Mouse (Mus musculus) small intestine, adult 2 months (tissue): ENCODE measurements around the gene Gpr1. TPM values are rescaled to one million over a fixed set of nuclear protein-coding genes. Genes with fewer than 3 reads are reported as not detected.

Experiments
- H3K27ac ChIP-seq: fragments of 200-500 bp; 2 replicates; pipeline ENCODE4 v1.5.1; 2012; ENCODE audit warnings: low read depth, low read length, control low read depth, inconsistent platforms; ENCODE audit not compliant: insufficient read depth
- H3K27me3 ChIP-seq: fragments of 200-500 bp; 2 replicates; pipeline ENCODE4 v1.6.1; 2012; ENCODE audit warnings: mild to moderate bottlenecking, moderate library complexity, low read length, inconsistent platforms; ENCODE audit not compliant: control insufficient read depth, insufficient read depth
- H3K36me3 ChIP-seq: fragments of 200-500 bp; 2 replicates; pipeline ENCODE4 v1.6.1; 2012; ENCODE audit warnings: mild to moderate bottlenecking, low read length, control low read depth, inconsistent platforms; ENCODE audit not compliant: control insufficient read depth, insufficient read depth
- H3K4me1 ChIP-seq: fragments of 200-500 bp; 2 replicates; pipeline ENCODE4 v1.6.1; 2012; ENCODE audit warnings: low read length, inconsistent platforms, mixed read lengths; ENCODE audit not compliant: control insufficient read depth, insufficient read depth, insufficient read length
- H3K4me3 ChIP-seq: fragments of 200-500 bp; 2 replicates; pipeline ENCODE4 v1.5.1; 2012; ENCODE audit warnings: low read depth, mild to moderate bottlenecking, control low read depth, inconsistent platforms, low read length, moderate library complexity
- CTCF ChIP-seq: fragments of 200-500 bp; IDR thresholded peaks from 2 replicates; pipeline ENCODE4 v1.5.1; 2012; ENCODE audit warnings: low read depth, mild to moderate bottlenecking, control low read depth, inconsistent platforms, low read length, moderate library complexity, mixed read lengths; ENCODE audit not compliant: insufficient replicate concordance, insufficient read length; ENCODE audit errors: extremely low read depth
- POLR2A ChIP-seq: fragments of 200-500 bp; IDR thresholded peaks from 2 replicates; pipeline ENCODE4 v1.6.1; 2012; ENCODE audit warnings: low read depth, mild to moderate bottlenecking, control low read depth, inconsistent platforms, low read length, moderate library complexity
- WGBS: fragments of 180-500 bp; shearing (Covaris S2); methylation state at CpG from one replicate; pipeline ENCODE4 v1.1.7; 2018; 5-methylcytosine and 5-hydroxymethylcytosine counted together
- polyA plus RNA-seq: library from polyadenylated mRNA; depleted of rRNA; stranded (reverse); fragments of >200 nt; gene quantifications from 2 replicates; pipeline ENCODE4 v1.2.3, GENCODE M21; 2012

Gpr1 gene
- polyA plus RNA-seq, 1 experiment = not detected

- 51% methylated on average over 4 of the region's 4 CpGs for WGBS
- H3K4me1 ChIP-seq = no peaks in the 10 kb centered on the region
- H3K27me3 ChIP-seq = 0 out of 2 replicates have a peak, but pooled peaks cover 2% of the 10 kb centered on the region
- no peak overlapping the region for H3K4me3 ChIP-seq
- no peaks in the 10 kb centered on the region for H3K36me3 ChIP-seq
- H3K27ac ChIP-seq = no peak overlapping the region
- TF ChIP-seq CTCF (no peak), POLR2A (no peak)
Measured at GRCm38 (mm10) chr1:63225009-63225408, 10.7 kb upstream of the Gpr1 start.

- Histone ChIP-seq H3K27me3 (0 out of 2 replicates have a peak, but pooled peaks cover 2% of the 10 kb centered on the region), H3K4me3 (no peak overlapping the region), H3K4me1 (no peaks in the 10 kb centered on the region), H3K36me3 (no peaks in the 10 kb centered on the region), H3K27ac (no peak overlapping the region)
- TF ChIP-seq POLR2A (no peak), CTCF (no peak)
- WGBS = 92% methylated on average over 4 of the region's 4 CpGs
Measured at GRCm38 (mm10) chr1:63219277-63219676, 4.9 kb upstream of the Gpr1 start.

DNA sequence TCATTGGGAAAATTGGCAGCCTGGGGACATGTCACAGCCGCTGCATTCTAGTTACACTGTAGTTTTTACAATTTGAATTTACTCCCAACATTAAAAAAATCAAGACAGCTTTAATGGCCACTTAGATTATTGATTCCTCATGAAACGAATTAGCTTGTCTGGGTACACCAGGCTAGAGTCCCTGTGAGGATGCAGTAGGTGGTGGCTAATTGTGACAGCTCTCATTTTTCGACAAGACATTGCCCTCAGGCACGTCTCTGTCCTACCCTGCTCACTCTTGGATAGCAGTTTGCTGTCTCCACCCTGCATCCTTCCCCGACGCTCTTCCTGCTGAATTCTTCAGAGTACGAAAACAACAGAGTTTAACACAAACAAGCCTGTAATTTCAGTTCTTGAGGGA lies 288 bp upstream of the Gpr1 start:
- H3K4me1 ChIP-seq = no peaks in the 10 kb centered on the region
- TF ChIP-seq CTCF = no peak
- TF ChIP-seq POLR2A = no peak
- H3K27ac ChIP-seq = no peak overlapping the region
- H3K4me3 ChIP-seq = no peak overlapping the region
- WGBS = 54% methylated on average over 7 of the region's 7 CpGs
- no peaks in the 10 kb centered on the region for H3K36me3 ChIP-seq
- H3K27me3 ChIP-seq = no peaks in the 10 kb centered on the region; the same call in 1 of the 2 replicates

GRCm38 (mm10) chr1:63213478-63214270 lies 669 bp downstream of the Gpr1 start:
- 31% methylated on average over 22 of the region's 22 CpGs for WGBS
- H3K4me3 ChIP-seq = no peak overlapping the region
- no peaks in the 10 kb centered on the region for H3K4me1 ChIP-seq
- no peaks in the 10 kb centered on the region; the same call in 1 of the 2 replicates for H3K27me3 ChIP-seq
- TF ChIP-seq POLR2A (no peak), CTCF (no peak)
- no peaks in the 10 kb centered on the region for H3K36me3 ChIP-seq
- no peak overlapping the region for H3K27ac ChIP-seq

DNA sequence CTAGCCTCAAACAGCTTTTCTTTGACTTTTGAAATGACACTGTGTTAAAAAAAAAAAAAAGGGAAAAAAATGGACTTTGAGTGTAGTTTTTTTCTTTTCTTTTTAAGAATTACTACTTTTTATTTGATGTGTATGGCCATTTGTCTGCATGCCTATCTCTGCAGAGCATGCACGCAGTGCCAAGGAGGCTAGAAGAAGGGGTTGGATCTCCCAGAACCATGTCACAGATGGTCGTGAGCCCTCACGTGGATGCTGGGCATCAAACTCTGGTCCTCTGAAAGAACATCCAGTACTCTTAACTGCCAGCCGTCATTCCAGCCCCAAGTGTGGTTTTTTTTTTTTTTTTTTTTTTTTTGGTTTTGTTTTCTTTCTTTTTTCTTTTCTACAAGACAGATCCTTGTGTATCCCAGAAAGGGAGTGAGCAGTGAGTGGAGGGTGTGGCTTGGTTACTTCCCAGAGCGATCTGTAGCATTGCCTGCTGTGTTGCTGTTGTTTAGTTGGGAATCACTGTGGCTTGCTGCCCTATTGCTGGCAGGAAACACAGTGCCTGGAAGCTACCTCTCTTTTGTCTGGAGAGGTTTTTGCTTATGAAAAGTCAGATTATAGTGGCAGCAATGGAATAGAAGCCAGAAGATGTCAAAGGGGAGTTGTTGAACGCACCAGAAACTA lies 4.3 kb downstream of the Gpr1 start:
- 44% methylated on average over 6 of the region's 6 CpGs for WGBS
- Histone ChIP-seq H3K36me3 (no peaks in the 10 kb centered on the region), H3K4me3 (no peak overlapping the region)

DNA sequence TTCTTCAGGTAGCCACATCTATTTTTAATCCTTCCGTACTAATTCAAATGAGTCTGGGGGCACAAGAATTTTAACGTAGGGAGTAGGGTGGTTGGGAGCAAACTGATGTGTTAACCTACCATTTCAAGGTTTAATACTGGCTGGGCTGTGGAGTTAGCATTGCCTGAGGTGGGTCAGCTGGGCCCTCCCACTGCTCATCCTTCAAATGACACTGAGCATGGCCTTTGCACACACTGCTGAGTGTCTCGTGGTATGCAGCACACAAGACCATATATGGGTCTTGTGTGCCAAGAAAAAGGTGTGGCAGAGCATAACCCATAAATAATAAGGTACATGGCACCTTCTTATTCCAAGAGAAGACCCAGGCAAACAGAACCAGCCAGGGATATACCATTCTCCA lies 6.7 kb downstream of the Gpr1 start:
- WGBS = 66% methylated on average over 3 of the region's 3 CpGs
- Histone ChIP-seq H3K4me1 (no peaks in the 10 kb centered on the region), H3K4me3 (no peak overlapping the region), H3K27me3 (no peaks in the 10 kb centered on the region), H3K27ac (no peak overlapping the region), H3K36me3 (no peaks in the 10 kb centered on the region)
- no peak for TF ChIP-seq CTCF
- no peak for TF ChIP-seq POLR2A

More for the DNA sequence above, 4.3 kb downstream of the Gpr1 start:
- Histone ChIP-seq H3K4me1 (no peaks in the 10 kb centered on the region), H3K27me3 (no peaks in the 10 kb centered on the region; the same call in 1 of the 2 replicates), H3K27ac (no peak overlapping the region)
- TF ChIP-seq CTCF (no peak), POLR2A (no peak)

DNA sequence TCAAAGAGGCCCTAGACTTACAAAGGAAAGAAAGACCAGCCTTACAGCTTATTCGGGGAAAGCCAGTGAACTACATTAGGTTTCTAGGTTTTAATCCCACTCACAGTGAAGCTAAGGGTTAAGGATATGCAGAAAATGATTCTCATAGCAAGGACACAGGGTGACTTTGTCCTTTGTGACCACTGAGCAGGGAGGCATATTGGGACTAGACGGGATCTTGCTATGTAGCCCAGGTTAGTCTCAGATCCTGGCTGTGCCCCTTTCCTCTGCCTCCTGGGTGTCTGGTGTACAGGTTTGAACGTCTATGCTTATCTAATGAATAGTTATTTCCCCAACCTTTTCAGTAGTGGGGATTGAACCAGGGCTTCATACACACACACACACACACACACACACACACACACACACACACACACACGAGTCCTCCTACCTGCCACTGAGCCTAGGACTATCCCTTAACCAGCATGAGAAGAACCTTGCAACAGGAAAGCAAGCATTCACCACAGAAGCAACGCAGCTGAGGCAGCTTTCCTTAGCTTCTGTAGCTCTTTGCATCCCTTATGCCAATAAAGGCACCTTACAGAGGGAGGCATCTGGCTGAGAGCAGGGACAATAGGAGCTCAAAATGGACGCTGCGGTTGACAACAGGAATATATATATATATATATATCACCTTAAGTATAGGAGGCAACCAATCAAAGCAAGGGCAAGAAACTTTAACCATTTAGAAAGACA lies 9.5 kb downstream of the Gpr1 start:
- no peaks in the 10 kb centered on the region for H3K27me3 ChIP-seq
- H3K4me1 ChIP-seq = no peaks in the 10 kb centered on the region
- no peaks in the 10 kb centered on the region for H3K36me3 ChIP-seq
- H3K4me3 ChIP-seq = no peak overlapping the region
- TF ChIP-seq POLR2A (no peak), CTCF (no peak)
- WGBS = 37% methylated on average over 7 of the region's 7 CpGs
- no peak overlapping the region for H3K27ac ChIP-seq
